Mouse (Mus musculus): ENCODE results near the gene Fig4. TPM values are rescaled to one million over a fixed set of nuclear protein-coding genes. Genes with fewer than 3 reads are reported as not detected.
A peak's percentile ranks its signal among the peaks of the same experiment; 100 is the strongest.

The Fig4 gene
- polyA plus RNA-seq, 1 experiment from 2014 or later: 31.2 TPM

- Histone ChIP-seq H3K27ac (ENCODE audit: low read depth, low read length) (no peak overlapping the region), H3K36me3 (ENCODE audit: control insufficient read depth, insufficient read depth, low read length) (peaks cover 8% of the 10 kb centered on the region), H3K9me3 (ENCODE audit: control insufficient read depth, low read length) (no peaks in the 10 kb centered on the region), H3K4me3 (ENCODE audit: low read length) (no peak overlapping the region), H3K27me3 (replicated peaks; ENCODE audit: control insufficient read depth, insufficient read depth, low read length) (no peaks in the 10 kb centered on the region), H3K9ac (ENCODE audit: low read depth, low read length) (no peak overlapping the region), H3K4me1 (ENCODE audit: control insufficient read depth, insufficient read depth, low read depth, low read length) (no peaks in the 10 kb centered on the region), H3K4me2 (ENCODE audit: low read length) (no peak overlapping the region)
- no peak for ATAC-seq
- 74% methylated on average over 3 of the region's 3 CpGs for WGBS
Measured at GRCm38 (mm10) chr10:41183975-41184374, 119.1 kb downstream of the Fig4 start.

GRCm38 (mm10) chr10:41182644-41183043, 120.4 kb downstream of the Fig4 start:
- ATAC-seq: no peak

GRCm38 (mm10) chr10:41166141-41166540, 136.9 kb downstream of the Fig4 start:
- H3K4me1 ChIP-seq (ENCODE audit: control insufficient read depth, insufficient read depth, low read depth, low read length): no peaks in the 10 kb centered on the region
- no peak overlapping the region for H3K9ac ChIP-seq (ENCODE audit: low read depth, low read length)
- no peaks in the 10 kb centered on the region for H3K9me3 ChIP-seq (ENCODE audit: control insufficient read depth, low read length)
- 97% methylated on average over 5 of the region's 5 CpGs for WGBS
- no peak overlapping the region for H3K4me2 ChIP-seq (ENCODE audit: low read length)
- H3K27me3 ChIP-seq (replicated peaks; ENCODE audit: control insufficient read depth, insufficient read depth, low read length): no peaks in the 10 kb centered on the region
- H3K36me3 ChIP-seq (ENCODE audit: control insufficient read depth, insufficient read depth, low read length): no peaks in the 10 kb centered on the region
- no peak overlapping the region for H3K27ac ChIP-seq (ENCODE audit: low read depth, low read length)
- no peak for ATAC-seq
- no peak overlapping the region for H3K4me3 ChIP-seq (ENCODE audit: low read length)

More at GRCm38 (mm10) chr10:41182644-41183043, 120.4 kb downstream of the Fig4 start:
- Histone ChIP-seq H3K9ac (ENCODE audit: low read depth, low read length) (no peak overlapping the region), H3K4me1 (ENCODE audit: control insufficient read depth, insufficient read depth, low read depth, low read length) (no peaks in the 10 kb centered on the region), H3K36me3 (ENCODE audit: control insufficient read depth, insufficient read depth, low read length) (peaks cover 3% of the 10 kb centered on the region; the same call in 1 of the 2 replicates), H3K4me3 (ENCODE audit: low read length) (no peak overlapping the region), H3K27me3 (replicated peaks; ENCODE audit: control insufficient read depth, insufficient read depth, low read length) (no peaks in the 10 kb centered on the region), H3K4me2 (ENCODE audit: low read length) (no peak overlapping the region), H3K27ac (ENCODE audit: low read depth, low read length) (no peak overlapping the region), H3K9me3 (ENCODE audit: control insufficient read depth, low read length) (no peaks in the 10 kb centered on the region)
- 7% methylated on average over 6 of the region's 6 CpGs for WGBS

GRCm38 (mm10) chr10:41163108-41163507, 140.0 kb downstream of the Fig4 start:
- Histone ChIP-seq H3K36me3 (ENCODE audit: control insufficient read depth, insufficient read depth, low read length) (no peaks in the 10 kb centered on the region), H3K4me3 (ENCODE audit: low read length) (no peak overlapping the region), H3K27me3 (replicated peaks; ENCODE audit: control insufficient read depth, insufficient read depth, low read length) (no peaks in the 10 kb centered on the region), H3K9me3 (ENCODE audit: control insufficient read depth, low read length) (no peaks in the 10 kb centered on the region), H3K9ac (ENCODE audit: low read depth, low read length) (no peak overlapping the region), H3K4me2 (ENCODE audit: low read length) (no peak overlapping the region), H3K27ac (ENCODE audit: low read depth, low read length) (no peak overlapping the region), H3K4me1 (ENCODE audit: control insufficient read depth, insufficient read depth, low read depth, low read length) (no peaks in the 10 kb centered on the region)
- no peak for ATAC-seq
- WGBS: 83% methylated on average over 2 of the region's 2 CpGs

- WGBS: 91% methylated on average over 2 of the region's 2 CpGs
- H3K4me3 ChIP-seq (ENCODE audit: low read length): no peak overlapping the region
- no peaks in the 10 kb centered on the region for H3K4me1 ChIP-seq (ENCODE audit: control insufficient read depth, insufficient read depth, low read depth, low read length)
- no peaks in the 10 kb centered on the region; the same call in 1 of the 2 replicates for H3K9me3 ChIP-seq (ENCODE audit: control insufficient read depth, low read length)
- H3K36me3 ChIP-seq (ENCODE audit: control insufficient read depth, insufficient read depth, low read length): no peaks in the 10 kb centered on the region
- H3K27me3 ChIP-seq (replicated peaks; ENCODE audit: control insufficient read depth, insufficient read depth, low read length): no peaks in the 10 kb centered on the region
- no peak overlapping the region for H3K4me2 ChIP-seq (ENCODE audit: low read length)
- H3K27ac ChIP-seq (ENCODE audit: low read depth, low read length): no peak overlapping the region
- no peak overlapping the region for H3K9ac ChIP-seq (ENCODE audit: low read depth, low read length)
- no peak for ATAC-seq
Measured at GRCm38 (mm10) chr10:41157296-41157695, 145.8 kb downstream of the Fig4 start.

- H3K27me3 ChIP-seq (replicated peaks; ENCODE audit: control insufficient read depth, insufficient read depth, low read length): no peaks in the 10 kb centered on the region
- 97% methylated on average over 1 of the region's 1 CpGs for WGBS
- H3K4me3 ChIP-seq (ENCODE audit: low read length): no peak overlapping the region
- H3K9me3 ChIP-seq (ENCODE audit: control insufficient read depth, low read length): no peaks in the 10 kb centered on the region; the same call in 1 of the 2 replicates
- no peaks in the 10 kb centered on the region for H3K36me3 ChIP-seq (ENCODE audit: control insufficient read depth, insufficient read depth, low read length)
- no peak for ATAC-seq
- no peak overlapping the region for H3K27ac ChIP-seq (ENCODE audit: low read depth, low read length)
- H3K9ac ChIP-seq (ENCODE audit: low read depth, low read length): no peak overlapping the region
- H3K4me1 ChIP-seq (ENCODE audit: control insufficient read depth, insufficient read depth, low read depth, low read length): no peaks in the 10 kb centered on the region
- H3K4me2 ChIP-seq (ENCODE audit: low read length): no peak overlapping the region
Measured at GRCm38 (mm10) chr10:41156693-41157092, 146.4 kb downstream of the Fig4 start.

- H3K9ac ChIP-seq (ENCODE audit: low read depth, low read length): no peak overlapping the region
- H3K9me3 ChIP-seq (ENCODE audit: control insufficient read depth, low read length): no peaks in the 10 kb centered on the region; the same call in 1 of the 2 replicates
- H3K36me3 ChIP-seq (ENCODE audit: control insufficient read depth, insufficient read depth, low read length): no peaks in the 10 kb centered on the region
- no peak overlapping the region for H3K4me2 ChIP-seq (ENCODE audit: low read length)
- 94% methylated on average over 5 of the region's 5 CpGs for WGBS
- no peaks in the 10 kb centered on the region for H3K27me3 ChIP-seq (replicated peaks; ENCODE audit: control insufficient read depth, insufficient read depth, low read length)
- no peak for ATAC-seq
- no peak overlapping the region for H3K4me3 ChIP-seq (ENCODE audit: low read length)
- H3K27ac ChIP-seq (ENCODE audit: low read depth, low read length): no peak overlapping the region
- peaks cover 3% of the 10 kb centered on the region for H3K4me1 ChIP-seq (ENCODE audit: control insufficient read depth, insufficient read depth, low read depth, low read length)
Measured at GRCm38 (mm10) chr10:41153229-41153750, 149.8 kb downstream of the Fig4 start.

- whole genome bisulfite sequencing: 79% methylated on average over 4 of the region's 4 CpGs
- Histone ChIP-seq H3K27me3 (replicated peaks; ENCODE audit: control insufficient read depth, insufficient read depth, low read length) (no peaks in the 10 kb centered on the region), H3K36me3 (ENCODE audit: control insufficient read depth, insufficient read depth, low read length) (no peaks in the 10 kb centered on the region), H3K9me3 (ENCODE audit: control insufficient read depth, low read length) (no peaks in the 10 kb centered on the region), H3K27ac (ENCODE audit: low read depth, low read length) (no peak overlapping the region), H3K9ac (ENCODE audit: low read depth, low read length) (no peak overlapping the region), H3K4me1 (ENCODE audit: control insufficient read depth, insufficient read depth, low read depth, low read length) (peaks cover 3% of the 10 kb centered on the region), H3K4me2 (ENCODE audit: low read length) (no peak overlapping the region), H3K4me3 (ENCODE audit: low read length) (no peak overlapping the region)
- ATAC-seq: no peak
Measured at GRCm38 (mm10) chr10:41151901-41152300, 151.2 kb downstream of the Fig4 start.

- Histone ChIP-seq H3K27me3 (replicated peaks; ENCODE audit: control insufficient read depth, insufficient read depth, low read length) (no peaks in the 10 kb centered on the region), H3K9ac (ENCODE audit: low read depth, low read length) (no peak overlapping the region), H3K4me2 (ENCODE audit: low read length) (peak overlapping the region; percentile 37), H3K27ac (ENCODE audit: low read depth, low read length) (no peak overlapping the region), H3K36me3 (ENCODE audit: control insufficient read depth, insufficient read depth, low read length) (no peaks in the 10 kb centered on the region), H3K4me3 (ENCODE audit: low read length) (no peak overlapping the region), H3K9me3 (ENCODE audit: control insufficient read depth, low read length) (no peaks in the 10 kb centered on the region), H3K4me1 (ENCODE audit: control insufficient read depth, insufficient read depth, low read depth, low read length) (peaks cover 3% of the 10 kb centered on the region)
- whole genome bisulfite sequencing: 62% methylated on average over 18 of the region's 18 CpGs
- 0 out of 2 replicates have a peak, but pooled peaks have one; percentile 17 for ATAC-seq
Measured at GRCm38 (mm10) chr10:41151441-41151840, 151.6 kb downstream of the Fig4 start.

All from hindbrain, embryonic 16.5 days (tissue).